Mouse (Mus musculus) gastrocnemius, postnatal 4 days (tissue): ENCODE results near the gene Gm813. TPM values are rescaled to one million over a fixed set of nuclear protein-coding genes. Genes with fewer than 3 reads are reported as not detected.
"Not testable (repeated sequence)": the region's sequence is repeated elsewhere in the genome, so short reads cannot be mapped to it uniquely, and the experiment has no call there.

ENCODE experiments used
- DNase-seq, 2 experiments: peaks; one replicate each; pipeline ENCODE4 v3.0.0; 2021 to 2022; ENCODE audit warnings: low spot score in 2 of 2, mixed read lengths in 2 of 2
- long read RNA-seq, 2 experiments: library from polyadenylated mRNA; stranded (forward); transcript quantifications; one replicate each; pipeline ENCODE4 v2.0.0; 2021
- total RNA-seq, 2 experiments: library from RNA; stranded (reverse); gene quantifications; 2 replicates each; pipeline ENCODE4 v1.2.3; 2021

The Gm813 gene
- not detected for total RNA-seq
- long read RNA-seq, experiment 1 = 0 reads
- long read RNA-seq, experiment 2 = 0 reads

GRCm38 (mm10) chr16:58616878-58617277 is at the start of gene Gm813:
Gene Gm813, minus strand, starts transcription at chr16:58616978.
- DNase-seq = no peak

- DNase-seq = not testable (repeated sequence)
Measured at GRCm38 (mm10) chr16:58665137-58665536, 48.4 kb upstream of the Gm813 start.

GRCm38 (mm10) chr16:58663816-58664215 is 47.0 kb upstream of the Gm813 start:
- no peak for DNase-seq

GRCm38 (mm10) chr16:58663021-58663420 is 46.2 kb upstream of the Gm813 start:
- DNase-seq = no peak

GRCm38 (mm10) chr16:58662287-58662791 is 45.6 kb upstream of the Gm813 start:
- no peak for DNase-seq

GRCm38 (mm10) chr16:58661826-58662225 is 45.0 kb upstream of the Gm813 start:
- DNase-seq = no peak

- no peak for DNase-seq
Measured at GRCm38 (mm10) chr16:58658668-58659067, 41.9 kb upstream of the Gm813 start.

GRCm38 (mm10) chr16:58656526-58656925 is 39.7 kb upstream of the Gm813 start:
- no peak for DNase-seq

- DNase-seq = no peak
Measured at GRCm38 (mm10) chr16:58655751-58656150, 39.0 kb upstream of the Gm813 start.

- DNase-seq = no peak
Measured at GRCm38 (mm10) chr16:58649979-58650378, 33.2 kb upstream of the Gm813 start.

GRCm38 (mm10) chr16:58638689-58639175 is 22.0 kb upstream of the Gm813 start, which contains the start of gene E330017A01Rik:
Gene E330017A01Rik, minus strand, starts transcription at chr16:58638739.
- DNase-seq = no peak

- DNase-seq = no peak
Measured at GRCm38 (mm10) chr16:58638016-58638415, 21.2 kb upstream of the Gm813 start.

- peak in 1 of 2 experiments; percentile 1 for DNase-seq
Measured at GRCm38 (mm10) chr16:58637448-58637847, 20.7 kb upstream of the Gm813 start.

GRCm38 (mm10) chr16:58635866-58636265 is 19.1 kb upstream of the Gm813 start:
- peak in 1 of 2 experiments; percentile 0 for DNase-seq

GRCm38 (mm10) chr16:58629736-58630135 is 13.0 kb upstream of the Gm813 start:
- no peak for DNase-seq

GRCm38 (mm10) chr16:58628968-58629367 is 12.2 kb upstream of the Gm813 start:
- DNase-seq = no peak

GRCm38 (mm10) chr16:58628336-58628680 is 11.5 kb upstream of the Gm813 start:
- DNase-seq = no peak

GRCm38 (mm10) chr16:58627597-58628335 is 11.0 kb upstream of the Gm813 start:
- no peak for DNase-seq

GRCm38 (mm10) chr16:58623944-58624343 is 7.2 kb upstream of the Gm813 start:
- peak in 1 of 2 experiments; percentile 20 for DNase-seq

GRCm38 (mm10) chr16:58623114-58623513 is 6.3 kb upstream of the Gm813 start:
- DNase-seq = no peak

- no peak for DNase-seq
Measured at GRCm38 (mm10) chr16:58622377-58622776, 5.6 kb upstream of the Gm813 start.

GRCm38 (mm10) chr16:58617346-58617745 is 568 bp upstream of the Gm813 start:
- no peak for DNase-seq

- no peak for DNase-seq
Measured at GRCm38 (mm10) chr16:58612969-58613368, 3.8 kb downstream of the Gm813 start.
